Mouse (Mus musculus): ENCODE measurements around the gene Olfr945. TPM values are rescaled to one million over a fixed set of nuclear protein-coding genes. Genes with fewer than 3 reads are reported as not detected.

Gene Olfr945
- not detected for total RNA-seq (2021)
- long read RNA-seq, experiment 1 = 0 reads
- long read RNA-seq, experiment 2 = 0 reads

GRCm38 (mm10) chr9:39276718-39277117 lies at the start of gene Olfr945:
Gene Olfr945, minus strand, starts transcription at chr9:39276818.
- DNase-seq = no peak

GRCm38 (mm10) chr9:39325945-39326344 lies 49.3 kb upstream of the Olfr945 start, which contains the start of gene Olfr948:
Gene Olfr948, minus strand, starts transcription at chr9:39326045.
- no peak for DNase-seq

GRCm38 (mm10) chr9:39287136-39287535 lies 10.5 kb upstream of the Olfr945 start:
- no peak for DNase-seq

- DNase-seq = no peak
Observed at GRCm38 (mm10) chr9:39249894-39250293, 26.7 kb downstream of the Olfr945 start, which contains the start of gene Olfr1537. Gene Olfr1537, minus strand, starts transcription at chr9:39249994.

Other genes starting within 250 kb of the Olfr945 start
- gene Olfr937, start 211.9 kb downstream of the Olfr945 start, total RNA-seq (2021) = not detected
- not detected for gene Olfr938, start 197.9 kb downstream of the Olfr945 start, total RNA-seq (2021)
- gene Olfr27, start 148.7 kb downstream of the Olfr945 start, total RNA-seq (2021) = not detected
- not detected for gene Olfr943, start 110.5 kb downstream of the Olfr945 start, total RNA-seq (2021)
- gene Olfr944, start 74.9 kb downstream of the Olfr945 start, total RNA-seq (2021) = not detected
- not detected for gene Olfr1537, start 26.8 kb downstream of the Olfr945 start, total RNA-seq (2021)
- not detected for gene Olfr948, start 49.2 kb upstream of the Olfr945 start, total RNA-seq (2021)
- gene Olfr951, start 110.6 kb upstream of the Olfr945 start, total RNA-seq (2021) = not detected
- not detected for gene Olfr952, start 150.3 kb upstream of the Olfr945 start, total RNA-seq (2021)
- not detected for gene Olfr954, start 179.9 kb upstream of the Olfr945 start, total RNA-seq (2021)
- gene Olfr955, start 195.1 kb upstream of the Olfr945 start, total RNA-seq (2021) = not detected
- gene Olfr44, start 217.2 kb upstream of the Olfr945 start, total RNA-seq (2021) = not detected
- not detected for gene Olfr957, start 239.0 kb upstream of the Olfr945 start, total RNA-seq (2021)

Measured in adrenal gland, postnatal 36 days (tissue).